Mouse (Mus musculus): ENCODE data around the gene Cox4i2.

- TF ChIP-seq CTCF (IDR thresholded peaks at IDR 0.05; ENCODE audit: low read depth, low read length), result no peak
- TF ChIP-seq POLR2A (IDR thresholded peaks at IDR 0.05; ENCODE audit: extremely low read depth, insufficient read depth, low read length), result no peak
Observed at GRCm38 (mm10) chr2:152772231-152772630, 18.3 kb downstream of the Cox4i2 start.

Measured in liver, adult 2 months (tissue).